Mouse (Mus musculus): ENCODE data around the gene Elp1.

Elp1 gene

GRCm38 (mm10) chr4:56801907-56802668 is at the start of gene Elp1, which contains the start of gene Fam206a:
TSS of gene Elp1 (minus strand) at chr4:56802331.
TSS of gene Fam206a (plus strand) at chr4:56802345.
- DNase-seq (ENCODE audit: low spot score in 2 of 2): peak; percentile 90 to 96

GRCm38 (mm10) chr4:56850724-56851123 is 48.6 kb upstream of the Elp1 start:
- no peak for DNase-seq (ENCODE audit: low spot score in 2 of 2)

- DNase-seq (ENCODE audit: low spot score in 2 of 2): no peak
Observed at GRCm38 (mm10) chr4:56848044-56848443, 45.9 kb upstream of the Elp1 start.

DNA sequence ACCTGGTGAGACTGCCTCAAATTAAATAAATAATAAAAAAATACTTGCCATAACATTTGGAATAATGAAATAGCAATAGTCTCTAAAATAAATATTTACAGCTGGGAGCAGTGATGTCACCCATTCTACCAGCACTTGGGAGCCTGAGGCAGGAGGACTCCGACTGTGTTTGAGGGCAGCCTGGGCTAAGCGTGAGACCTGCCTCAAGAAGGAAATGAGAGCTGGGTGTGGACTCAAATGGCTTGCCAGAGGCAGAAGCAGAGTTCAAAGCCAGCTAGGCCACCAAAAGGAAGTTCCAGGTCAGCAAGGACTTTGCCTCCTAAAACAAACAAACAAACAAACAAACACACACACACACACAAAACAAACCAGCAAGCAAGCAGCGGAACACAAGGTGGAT is 45.3 kb upstream of the Elp1 start:
- no peak for DNase-seq (ENCODE audit: low spot score in 2 of 2)

- no peak for DNase-seq (ENCODE audit: low spot score in 2 of 2)
Observed at GRCm38 (mm10) chr4:56845896-56846533, 43.9 kb upstream of the Elp1 start.

- DNase-seq (ENCODE audit: low spot score in 2 of 2): no peak
Observed at GRCm38 (mm10) chr4:56844911-56845310, 42.8 kb upstream of the Elp1 start.

DNA sequence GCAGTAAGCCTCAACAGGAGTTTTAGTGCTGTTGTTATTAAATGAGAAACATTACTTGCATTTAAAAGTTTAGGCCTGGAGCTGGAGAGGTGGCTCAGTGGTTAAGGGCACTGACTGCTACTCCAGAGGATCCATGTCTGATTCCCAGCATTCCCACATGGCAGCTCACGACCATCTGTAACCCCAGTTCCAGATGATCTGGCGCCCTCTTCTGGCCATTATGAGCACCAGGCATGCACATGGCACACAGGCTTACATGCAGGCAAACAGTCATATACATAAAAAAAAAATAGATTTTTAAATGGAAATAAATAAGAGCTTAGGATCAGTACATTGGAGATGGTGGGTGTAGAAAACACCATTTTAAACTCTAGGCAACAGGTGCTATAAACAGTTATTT is 41.8 kb upstream of the Elp1 start:
- DNase-seq (ENCODE audit: low spot score in 2 of 2): no peak

GRCm38 (mm10) chr4:56842501-56842900 is 40.4 kb upstream of the Elp1 start:
- no peak for DNase-seq (ENCODE audit: low spot score in 2 of 2)

DNA sequence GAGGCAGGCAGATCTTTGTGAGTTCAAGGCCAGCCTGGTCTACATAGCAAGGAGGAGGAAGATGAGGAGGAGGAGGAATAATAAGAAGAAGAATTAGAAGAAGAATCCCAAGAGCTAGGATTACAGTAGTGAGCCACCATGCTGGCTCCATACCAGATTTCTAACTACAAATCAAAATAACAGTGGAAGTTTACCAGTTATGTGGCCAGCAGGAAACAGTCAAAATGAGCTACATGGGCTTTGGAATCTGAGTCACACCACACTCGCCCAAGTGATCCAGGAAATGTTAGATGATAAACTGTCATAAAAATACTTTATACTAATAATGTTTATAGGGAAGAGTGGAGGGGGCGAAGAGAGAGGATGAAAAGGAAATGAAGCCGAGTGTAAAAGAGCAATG is 38.2 kb upstream of the Elp1 start:
- no peak for DNase-seq (ENCODE audit: low spot score in 2 of 2)

DNA sequence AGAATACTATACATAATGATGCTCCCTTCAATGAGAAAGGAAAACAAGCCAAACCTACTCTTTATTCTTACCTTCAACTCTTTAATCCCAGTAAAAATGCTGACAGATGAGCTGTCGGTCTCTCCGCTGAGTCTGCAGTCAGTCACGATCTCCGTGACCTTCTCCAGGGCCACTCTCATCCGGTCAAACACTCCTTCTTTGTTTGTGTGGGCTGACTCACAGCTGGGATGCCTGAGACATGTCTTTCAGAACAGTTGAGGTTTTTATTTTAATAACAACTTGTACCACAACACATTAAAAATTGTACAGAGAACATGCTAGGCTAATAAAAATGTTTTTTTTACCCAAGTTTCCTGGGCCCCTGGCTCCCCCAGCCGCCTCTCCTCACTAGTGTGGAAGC is 35.5 kb upstream of the Elp1 start:
- DNase-seq (ENCODE audit: low spot score in 2 of 2): no peak

DNA sequence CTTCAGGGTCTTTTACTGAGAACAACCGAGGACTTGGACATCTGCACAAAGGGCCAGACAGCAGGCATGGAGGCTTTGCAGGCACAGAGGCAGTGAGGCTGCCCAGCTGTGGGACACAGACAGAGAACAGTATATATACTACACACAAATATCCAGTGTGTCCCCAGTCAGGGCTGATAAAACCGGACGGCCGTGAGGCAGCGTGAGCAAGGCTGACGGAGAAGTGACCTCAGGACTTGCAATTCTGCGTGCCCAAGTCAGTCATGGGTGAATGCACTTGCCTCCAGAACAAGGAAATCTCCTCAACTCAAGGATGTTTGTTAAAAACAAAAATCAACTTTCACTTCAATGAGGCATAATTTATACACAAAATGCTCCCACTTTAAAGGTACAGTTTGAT is 29.9 kb upstream of the Elp1 start:
- DNase-seq (ENCODE audit: low spot score in 2 of 2): no peak

GRCm38 (mm10) chr4:56831013-56831609 is 29.0 kb upstream of the Elp1 start:
- no peak for DNase-seq (ENCODE audit: low spot score in 2 of 2)

DNA sequence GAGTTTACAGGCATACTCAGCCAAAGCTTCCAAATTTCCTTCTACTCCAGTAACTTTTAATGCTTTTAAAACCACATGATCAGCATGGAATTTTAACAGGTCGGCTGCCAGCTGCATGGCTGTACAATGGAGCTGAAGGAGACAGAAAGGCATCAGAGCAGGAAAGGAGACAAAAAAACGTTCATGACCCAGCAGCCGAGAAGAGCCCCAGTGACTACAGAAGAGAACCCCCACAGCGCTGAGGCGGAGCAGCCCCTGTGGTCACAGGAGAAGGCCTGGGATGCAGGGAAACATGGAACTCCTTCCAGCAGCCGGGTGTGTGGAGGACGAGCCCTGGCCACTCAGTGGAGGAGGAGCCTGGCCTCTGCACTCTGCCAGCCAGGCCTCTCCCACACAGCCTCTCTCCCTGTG is 27.4 kb upstream of the Elp1 start:
- no peak for DNase-seq (ENCODE audit: low spot score in 2 of 2)

DNA sequence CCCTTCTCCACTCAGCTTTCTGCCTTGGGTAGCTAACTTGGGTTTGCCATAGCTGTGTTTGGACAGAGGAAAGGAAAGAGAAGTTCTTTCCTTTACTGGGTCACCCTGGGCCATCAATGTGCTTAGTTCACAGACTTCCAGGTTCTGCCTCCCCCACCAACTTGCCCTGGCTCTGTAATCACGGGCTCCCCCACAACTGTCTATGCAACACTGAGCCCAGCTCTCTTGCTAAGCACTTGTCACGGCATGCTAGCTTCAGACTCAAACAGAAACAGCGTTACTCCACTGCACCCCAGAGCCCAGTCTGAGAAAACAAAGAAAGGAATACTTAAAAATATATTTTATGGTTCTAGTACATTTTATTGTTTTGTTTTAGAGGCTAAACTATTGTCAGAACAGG is 26.8 kb upstream of the Elp1 start:
- no peak for DNase-seq (ENCODE audit: low spot score in 2 of 2)

DNA sequence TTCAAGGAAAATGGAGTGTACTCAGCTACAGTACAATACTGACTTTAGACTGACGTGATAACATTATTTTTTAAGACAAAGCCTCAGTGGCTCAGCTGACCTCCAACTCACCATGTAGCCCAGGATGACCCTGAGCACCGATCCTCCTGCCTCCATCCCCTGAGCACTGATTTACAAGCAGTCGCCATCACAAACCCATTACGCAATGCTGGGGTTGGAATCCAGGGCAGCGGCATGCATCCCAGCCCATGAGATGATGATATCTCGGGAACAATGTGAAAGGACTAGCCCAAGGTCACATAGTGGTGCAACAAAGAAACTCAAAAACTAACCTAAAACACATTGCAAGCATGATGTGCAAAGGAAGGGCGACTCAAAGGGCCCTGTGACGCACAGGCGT is 22.1 kb upstream of the Elp1 start:
- DNase-seq (ENCODE audit: low spot score in 2 of 2): no peak

DNA sequence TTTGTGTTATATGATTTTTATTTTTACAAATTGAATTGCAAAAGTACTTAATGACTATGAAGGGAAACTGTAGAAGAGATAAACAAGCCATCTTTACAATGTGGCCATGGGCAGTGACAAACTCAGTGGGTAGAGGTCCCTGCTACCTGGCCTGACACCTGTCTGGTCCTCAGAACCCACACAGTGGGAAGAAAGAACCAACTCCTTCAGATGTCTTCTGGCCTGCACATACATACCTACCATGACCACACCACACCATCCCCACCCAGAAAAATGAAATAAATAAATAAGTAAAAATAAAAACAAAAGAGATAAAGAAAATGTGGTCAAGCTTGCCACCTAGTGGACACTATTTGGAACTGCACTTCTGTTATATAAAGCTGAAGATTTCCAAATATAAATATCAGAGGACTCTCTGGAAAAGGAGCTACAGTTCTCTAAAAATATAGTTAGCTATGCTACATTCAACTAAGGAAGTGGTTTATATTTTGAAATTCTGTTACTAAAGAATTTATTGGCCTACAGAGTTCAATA is 18.0 kb upstream of the Elp1 start:
- no peak for DNase-seq (ENCODE audit: low spot score in 2 of 2)

- no peak for DNase-seq (ENCODE audit: low spot score in 2 of 2)
Observed at GRCm38 (mm10) chr4:56815131-56815530, 13.0 kb upstream of the Elp1 start.

DNA sequence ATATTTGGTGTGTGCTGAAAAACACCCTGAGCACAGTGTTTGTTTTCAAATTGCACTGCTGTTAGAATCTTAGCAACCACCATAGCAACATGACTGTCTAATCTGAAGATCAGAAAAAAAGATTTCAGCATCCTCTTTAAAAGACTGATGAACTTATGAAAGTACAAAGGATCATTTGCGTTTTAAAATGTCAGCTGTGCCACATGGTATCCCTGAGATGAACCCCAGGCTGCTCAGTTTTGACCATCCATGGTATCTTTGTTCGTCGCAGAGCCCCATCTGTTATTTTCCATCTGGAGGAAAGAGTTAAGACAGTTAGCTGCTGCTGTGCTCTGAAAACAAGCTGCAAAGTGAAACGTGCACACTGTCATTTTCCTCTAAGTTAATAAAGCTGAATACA is 10.0 kb upstream of the Elp1 start:
- DNase-seq (ENCODE audit: low spot score in 2 of 2): no peak

- DNase-seq (ENCODE audit: low spot score in 2 of 2): no peak
Observed at GRCm38 (mm10) chr4:56811642-56812041, 9.5 kb upstream of the Elp1 start.

DNA sequence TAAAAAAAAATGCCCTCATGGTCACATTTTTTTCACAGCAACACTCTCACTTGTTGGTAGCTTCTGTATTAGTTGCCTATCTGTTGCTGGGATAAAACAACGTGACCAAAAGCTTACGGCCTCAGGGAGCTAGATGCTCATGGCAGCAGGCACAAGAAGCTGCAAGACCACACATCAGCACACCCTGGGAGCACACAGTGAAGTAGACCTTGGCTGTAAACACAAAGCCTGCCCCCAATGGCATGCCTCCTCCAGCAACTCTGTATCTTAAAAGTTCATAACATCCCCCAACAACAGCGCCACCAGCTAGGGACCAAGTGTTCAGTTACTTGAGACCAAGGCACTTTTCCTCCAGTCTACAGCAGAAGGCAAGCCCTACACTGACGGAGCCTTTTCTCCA is 6.9 kb upstream of the Elp1 start:
- DNase-seq (ENCODE audit: low spot score in 2 of 2): no peak

GRCm38 (mm10) chr4:56802669-56803150 is 579 bp upstream of the Elp1 start:
- no peak for DNase-seq (ENCODE audit: low spot score in 2 of 2)

GRCm38 (mm10) chr4:56791373-56791772 is 10.8 kb downstream of the Elp1 start:
- no peak for DNase-seq (ENCODE audit: low spot score in 2 of 2)

- no peak for DNase-seq (ENCODE audit: low spot score in 2 of 2)
Observed at GRCm38 (mm10) chr4:56771065-56771464, 31.1 kb downstream of the Elp1 start.
